Mouse (Mus musculus) kidney, adult 8-10 months (tissue): Measurements from ENCODE around the gene Gm10112.
A peak's percentile ranks its signal among the peaks of the same experiment; 100 is the strongest.

Experiments
- DNase-seq, 2 experiments: peaks; one replicate each; pipeline ENCODE4 v3.0.0; 2022

The Gm10112 gene

DNA sequence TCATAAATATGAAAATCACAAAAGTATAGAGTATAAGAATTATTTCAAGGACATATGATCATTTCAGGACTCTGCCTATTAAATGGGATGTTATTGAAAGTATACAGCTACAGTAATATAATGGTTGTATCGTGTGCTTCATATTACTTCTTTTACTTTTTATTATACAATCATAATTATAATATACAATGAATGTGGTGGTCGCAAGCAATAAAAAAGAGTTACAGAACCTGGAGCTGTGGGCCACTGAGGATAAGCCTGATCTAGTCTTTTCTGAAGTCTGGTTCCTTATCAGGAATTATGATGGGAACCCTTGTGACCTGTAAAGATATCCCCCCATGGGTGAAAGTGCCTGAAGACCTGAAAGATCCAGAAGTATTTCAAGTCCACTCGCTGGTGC is at the start of gene Gm10112:
Gm10112 (plus strand) TSS at position 301 of the 400 bp plus-strand sequence.
- DNase-seq, result no peak

DNA sequence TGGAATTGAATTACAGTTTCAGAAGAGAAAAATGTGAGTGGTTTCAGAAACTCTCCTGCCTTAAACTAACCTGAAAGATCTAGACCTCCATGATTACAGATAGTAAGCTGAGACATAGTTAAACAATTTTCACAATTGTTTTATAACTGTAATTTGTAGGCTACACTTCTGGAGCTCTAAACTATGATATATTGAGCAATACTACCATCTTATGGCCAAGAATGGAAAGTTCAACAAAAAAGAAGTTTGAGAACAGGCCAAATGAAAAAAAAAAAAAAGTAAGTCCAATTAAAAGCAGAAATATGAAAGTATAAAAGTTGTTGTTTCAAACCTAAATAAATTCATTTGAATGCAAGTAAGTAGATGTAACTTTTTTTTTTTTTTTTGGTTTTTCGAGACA is 21.4 kb downstream of the Gm10112 start:
- DNase-seq, result no peak

DNA sequence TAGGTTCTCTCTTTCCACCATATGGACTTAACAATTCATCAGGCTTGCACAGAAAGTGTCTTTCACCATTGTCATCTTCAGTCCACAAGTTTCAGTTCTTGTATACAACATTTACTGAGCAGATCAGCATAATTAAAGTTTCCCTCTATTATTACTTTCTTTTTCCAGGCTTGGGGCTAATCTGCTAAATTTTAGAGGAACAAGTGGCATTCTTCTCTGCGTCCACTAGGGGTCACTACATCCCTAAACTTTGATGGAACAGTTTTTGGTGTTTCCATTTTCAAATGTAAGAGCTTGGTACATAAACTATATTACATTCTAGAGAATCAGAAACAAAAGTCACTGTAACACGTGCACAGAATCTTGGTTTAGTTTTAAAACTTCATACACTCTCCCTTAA is 28.2 kb downstream of the Gm10112 start:
- no peak for DNase-seq

GRCm38 (mm10) chrX:111210225-111210624 is 42.1 kb downstream of the Gm10112 start:
- DNase-seq, result peak; percentile 6 to 30
